Mouse (Mus musculus): ENCODE measurements around the gene Sorcs2. TPM values are rescaled to one million over a fixed set of nuclear protein-coding genes. Genes with fewer than 3 reads are reported as not detected.

Gene Sorcs2
- total and polyA plus RNA-seq, 3 experiments = 0.42 to 1.6 (median 0.46) TPM

GRCm38 (mm10) chr5:36199519-36199918 is 198.4 kb downstream of the Sorcs2 start:
- DNase-seq (ENCODE audit: extremely low read depth) = no peak
- dilution Hi-C loops (cut with MboI; ENCODE audit: extremely low pct_ligation_motif_present, extremely low pct_unique_long_range_greater_than_20kb, low sequenced_read_pairs) (no loop called here), in situ Hi-C loops (cut with MboI; ENCODE audit: low pct_ligation_motif_present, low pct_unique_long_range_greater_than_20kb, low sequenced_read_pairs) (no loop called here)
- H3K4me3 ChIP-seq (replicated peaks in 1 of 3; ENCODE audit: low read depth in 2 of 3, low read length in 2 of 3, poor library complexity in 1 of 3) = no peak overlapping the region
- H3K4me2 ChIP-seq (ENCODE audit: insufficient read depth, low read depth, poor library complexity, severe bottlenecking) = no peak overlapping the region
- H3K27ac ChIP-seq (ENCODE audit: insufficient read depth, low read depth) = no peak overlapping the region
- H3K4me1 ChIP-seq (ENCODE audit: control insufficient read depth in 1 of 2, insufficient read depth in 2 of 2) = peaks cover 25 to 33% of the 10 kb centered on the region in 2 experiments
- no peak for TF ChIP-seq ZMIZ1 (IDR thresholded peaks at IDR 0.05; ENCODE audit: low read depth, low read length)
- no peak for TF ChIP-seq ZNF384 (IDR thresholded peaks at IDR 0.05; ENCODE audit: low read depth, low read length)
- no peak for TF ChIP-seq CTCF (conservative IDR thresholded peaks at IDR 0.05 in 1 of 2, IDR thresholded peaks at IDR 0.05 in 1 of 2; ENCODE audit: low read depth in 2 of 2, low read length in 2 of 2)
- TF ChIP-seq RCOR1 (conservative IDR thresholded peaks at IDR 0.05; ENCODE audit: low read depth, low read length) = no peak
- TF ChIP-seq USF2 (conservative IDR thresholded peaks at IDR 0.05; ENCODE audit: low read depth, low read length) = no peak
- no peak for TF ChIP-seq POLR2A (IDR thresholded peaks at IDR 0.05; ENCODE audit: low read depth, low read length)
- TF ChIP-seq USF1 (IDR thresholded peaks at IDR 0.05; ENCODE audit: low read depth, low read length) = no peak
- no peak for TF ChIP-seq NRF1 (IDR thresholded peaks at IDR 0.05; ENCODE audit: low read depth, low read length)
- TF ChIP-seq ZKSCAN1 (IDR thresholded peaks at IDR 0.05; ENCODE audit: borderline replicate concordance, low read depth, low read length) = no peak
- no peak for TF ChIP-seq TBP (conservative IDR thresholded peaks at IDR 0.05; ENCODE audit: low read depth, low read length)
- H3K79me2 ChIP-seq (replicated peaks; ENCODE audit: control insufficient read depth, extremely low read depth, insufficient read depth, poor library complexity, severe bottlenecking) = no peaks in the 10 kb centered on the region
- no peak overlapping the region for H3K9ac ChIP-seq (ENCODE audit: insufficient read depth, low read depth)
- H3K27me3 ChIP-seq (replicated peaks) = peaks cover 84% of the 10 kb centered on the region
- no peaks in the 10 kb centered on the region for H3K36me3 ChIP-seq (replicated peaks in 1 of 2; ENCODE audit: control insufficient read depth in 1 of 2, insufficient read depth in 1 of 2, low read length in 1 of 2)
- H3K9me3 ChIP-seq (replicated peaks; ENCODE audit: low read length) = no peaks in the 10 kb centered on the region

GRCm38 (mm10) chr5:36195436-36195835 is 202.5 kb downstream of the Sorcs2 start:
- H3K36me3 ChIP-seq (replicated peaks in 1 of 2; ENCODE audit: control insufficient read depth in 1 of 2, insufficient read depth in 1 of 2, low read length in 1 of 2) = no peaks in the 10 kb centered on the region
- H3K27me3 ChIP-seq (replicated peaks) = peaks cover 90% of the 10 kb centered on the region
- dilution Hi-C loops (cut with MboI; ENCODE audit: extremely low pct_ligation_motif_present, extremely low pct_unique_long_range_greater_than_20kb, low sequenced_read_pairs) (no loop called here), in situ Hi-C loops (cut with MboI; ENCODE audit: low pct_ligation_motif_present, low pct_unique_long_range_greater_than_20kb, low sequenced_read_pairs) (no loop called here)
- no peaks in the 10 kb centered on the region for H3K79me2 ChIP-seq (replicated peaks; ENCODE audit: control insufficient read depth, extremely low read depth, insufficient read depth, poor library complexity, severe bottlenecking)
- H3K4me3 ChIP-seq (replicated peaks in 1 of 3; ENCODE audit: low read depth in 2 of 3, low read length in 2 of 3, poor library complexity in 1 of 3) = no peak overlapping the region
- H3K4me2 ChIP-seq (ENCODE audit: insufficient read depth, low read depth, poor library complexity, severe bottlenecking) = no peak overlapping the region
- no peak for DNase-seq (ENCODE audit: extremely low read depth)
- H3K27ac ChIP-seq (ENCODE audit: insufficient read depth, low read depth) = no peak overlapping the region
- no peak for TF ChIP-seq CTCF (conservative IDR thresholded peaks at IDR 0.05 in 1 of 2, IDR thresholded peaks at IDR 0.05 in 1 of 2; ENCODE audit: low read depth in 2 of 2, low read length in 2 of 2)
- TF ChIP-seq MYC (IDR thresholded peaks at IDR 0.05; ENCODE audit: low read depth, low read length) = no peak
- TF ChIP-seq NRF1 (IDR thresholded peaks at IDR 0.05; ENCODE audit: low read depth, low read length) = no peak
- no peak for TF ChIP-seq JUND (conservative IDR thresholded peaks at IDR 0.05; ENCODE audit: low read depth, low read length)
- no peak for TF ChIP-seq BHLHE40 (IDR thresholded peaks at IDR 0.05; ENCODE audit: low read depth, low read length)
- TF ChIP-seq ZNF384 (IDR thresholded peaks at IDR 0.05; ENCODE audit: low read depth, low read length) = no peak
- TF ChIP-seq TCF12 (IDR thresholded peaks at IDR 0.05; ENCODE audit: low read depth, low read length) = no peak
- TF ChIP-seq USF2 (conservative IDR thresholded peaks at IDR 0.05; ENCODE audit: low read depth, low read length) = no peak
- no peak for TF ChIP-seq PAX5 (IDR thresholded peaks at IDR 0.05; ENCODE audit: low read length)
- no peak for TF ChIP-seq USF1 (IDR thresholded peaks at IDR 0.05; ENCODE audit: low read depth, low read length)
- no peak for TF ChIP-seq E2F4 (IDR thresholded peaks at IDR 0.05; ENCODE audit: insufficient replicate concordance, low read depth, low read length)
- H3K4me1 ChIP-seq (ENCODE audit: control insufficient read depth in 1 of 2, insufficient read depth in 2 of 2) = peaks cover 4 to 12% of the 10 kb centered on the region in 2 experiments; a peak in 3 of 4 replicates
- no peaks in the 10 kb centered on the region for H3K9me3 ChIP-seq (replicated peaks; ENCODE audit: low read length)
- no peak overlapping the region for H3K9ac ChIP-seq (ENCODE audit: insufficient read depth, low read depth)

Measured in CH12.LX (cell line).